Mouse (Mus musculus) embryonic fibroblast, embryonic 13.5 days (primary cell): ENCODE measurements around the gene Usp18.

Experiments used
- CTCF ChIP-seq: IDR thresholded peaks from 2 replicates; pipeline ENCODE4 v1.5.1; 2011; ENCODE audit warnings: mild to moderate bottlenecking, control low read depth, low read length, moderate library complexity, borderline replicate concordance; ENCODE audit not compliant: insufficient read depth
- POLR2A ChIP-seq: IDR thresholded peaks from 2 replicates; pipeline ENCODE4 v1.6.1; 2011; ENCODE audit warnings: low read depth, mild to moderate bottlenecking, control low read depth, low read length, moderate library complexity

DNA sequence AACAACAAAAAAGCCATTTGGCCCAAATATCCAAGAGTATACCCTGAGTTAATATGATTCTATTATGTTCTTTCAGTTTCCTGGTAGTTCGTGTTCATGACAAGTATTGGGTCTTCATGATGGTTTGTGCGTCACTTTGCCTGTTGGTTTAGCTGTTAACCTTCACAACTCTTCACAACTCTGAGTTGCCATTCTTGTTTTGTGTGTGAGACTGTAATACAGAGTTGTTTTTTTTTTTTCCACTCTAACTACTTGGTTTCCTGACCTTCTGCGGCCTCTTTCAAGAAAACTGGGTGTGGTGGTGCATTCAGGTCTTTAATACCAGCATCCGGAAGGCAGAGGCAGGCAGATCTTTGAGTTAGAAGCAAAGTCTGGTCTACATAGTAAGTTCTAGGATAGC lies 7.5 kb upstream of the Usp18 start:
- TF ChIP-seq CTCF, result no peak
- no peak for TF ChIP-seq POLR2A
